Mouse (Mus musculus) thymus, adult 2 months (tissue): ENCODE results near the gene Fars2.

Experiments used
- CTCF ChIP-seq: fragments of 200-500 bp; IDR thresholded peaks from 2 replicates; pipeline ENCODE4 v1.5.1; 2012; ENCODE audit warnings: mild to moderate bottlenecking, control low read depth, low read length, moderate library complexity, borderline replicate concordance; ENCODE audit not compliant: control insufficient read depth, poor library complexity, insufficient read depth; ENCODE audit errors: extremely low read depth
- POLR2A ChIP-seq: fragments of 200-500 bp; IDR thresholded peaks from 2 replicates; pipeline ENCODE4 v1.6.1; 2012; ENCODE audit warnings: mild to moderate bottlenecking, low read length, control low read depth, moderate library complexity; ENCODE audit not compliant: control insufficient read depth, poor library complexity, insufficient read depth; ENCODE audit errors: extremely low read depth

- TF ChIP-seq CTCF (no peak), POLR2A (no peak)
These were observed 466.4 kb downstream of the Fars2 start for GRCm38 (mm10) chr13:36583481-36584151.
